Mouse (Mus musculus): ENCODE data around the gene Tcf12.

DNA sequence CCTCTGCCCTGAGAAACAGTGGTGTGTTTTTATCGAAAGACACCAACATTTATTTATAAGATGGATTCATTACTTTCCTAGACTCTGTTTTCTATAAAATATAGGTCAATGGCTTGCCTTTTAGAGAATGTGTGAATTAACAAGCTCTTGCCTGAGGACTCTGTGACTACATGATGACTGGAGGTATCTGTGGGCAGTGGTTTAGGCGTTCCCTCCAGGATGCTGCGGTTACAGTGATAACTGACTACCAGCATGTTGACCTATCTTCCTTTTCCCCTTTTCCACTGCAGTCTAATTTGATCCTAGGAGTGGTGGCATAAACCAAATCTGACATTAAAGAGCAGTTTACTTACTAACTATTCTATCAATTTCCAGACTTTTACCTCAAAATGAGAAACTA, 263.3 kb downstream of the Tcf12 start:
- no peak for TF ChIP-seq TBP (conservative IDR thresholded peaks at IDR 0.05; ENCODE audit: low read depth, low read length)
- no peak for TF ChIP-seq ZKSCAN1 (IDR thresholded peaks at IDR 0.05; ENCODE audit: borderline replicate concordance, low read depth, low read length)
- TF ChIP-seq POLR2A (IDR thresholded peaks at IDR 0.05; ENCODE audit: low read depth, low read length): no peak
- no peak for TF ChIP-seq CTCF (conservative IDR thresholded peaks at IDR 0.05 in 1 of 2, IDR thresholded peaks at IDR 0.05 in 1 of 2; ENCODE audit: low read depth in 2 of 2, low read length in 2 of 2)
- TF ChIP-seq TCF12 (IDR thresholded peaks at IDR 0.05; ENCODE audit: low read depth, low read length): no peak
- TF ChIP-seq RCOR1 (conservative IDR thresholded peaks at IDR 0.05; ENCODE audit: low read depth, low read length): no peak
- TF ChIP-seq SIN3A (IDR thresholded peaks at IDR 0.05; ENCODE audit: low read length): no peak
- no peak for TF ChIP-seq PAX5 (IDR thresholded peaks at IDR 0.05; ENCODE audit: low read length)
- no peak for TF ChIP-seq RAD21 (IDR thresholded peaks at IDR 0.05; ENCODE audit: low read depth, low read length)
- no peak for TF ChIP-seq NRF1 (IDR thresholded peaks at IDR 0.05; ENCODE audit: low read depth, low read length)
- TF ChIP-seq ETS1 (conservative IDR thresholded peaks at IDR 0.05; ENCODE audit: low read depth, low read length): no peak
- TF ChIP-seq MEF2A (IDR thresholded peaks at IDR 0.05; ENCODE audit: borderline replicate concordance, low read depth, low read length): no peak

Data from CH12.LX (cell line).